Comparison of ENCODE assay signal across 8 mouse cellular contexts in genomic region chr9:37254531-37255110, GRCm38 (mm10). TPM values are rescaled to one million over a fixed set of nuclear protein-coding genes. Genes with fewer than 3 reads are reported as not detected.
A peak's percentile ranks its signal among the peaks of the same experiment; 100 is the strongest.
DNase-seq lines count a peak whose midpoint lies in the region; ATAC-seq and TF ChIP-seq lines count a peak whose summit lies in the region.

No protein-coding gene starts in this region.

- H3K4me3 ChIP-seq in kidney, postnatal 0 days (replicated peaks; ENCODE audit: low read depth, low read length), result peak overlapping the region; percentile 42
- H3K4me3 ChIP-seq in embryonic facial prominence, embryonic 12.5 days, result peak overlapping the region; percentile 44
- peak overlapping the region; percentile 60 for H3K4me3 ChIP-seq in limb, embryonic 10.5 days
- peak overlapping the region; percentile 42 for H3K4me3 ChIP-seq in neural tube, embryonic 13.5 days

- peaks cover 4% of the 10 kb centered on the region; the same call in 1 of the 2 replicates for H3K4me1 ChIP-seq in kidney, postnatal 0 days (replicated peaks; ENCODE audit: insufficient read depth, low read length)
- peaks cover 5% of the 10 kb centered on the region; the same call in 1 of the 2 replicates for H3K4me1 ChIP-seq in embryonic facial prominence, embryonic 12.5 days
- H3K4me1 ChIP-seq in limb, embryonic 10.5 days, result peaks cover 15% of the 10 kb centered on the region
- peaks cover 13% of the 10 kb centered on the region for H3K4me1 ChIP-seq in neural tube, embryonic 13.5 days (replicated peaks)

- TF ChIP-seq CTCF in kidney, postnatal 0 days (IDR thresholded peaks at IDR 0.05; ENCODE audit: low read depth), result no peak

- H3K9ac ChIP-seq in kidney, postnatal 0 days (ENCODE audit: low read depth, low read length), result peak overlapping the region; percentile 50; the same call in 1 of the 2 replicates
- H3K9ac ChIP-seq in embryonic facial prominence, embryonic 12.5 days, result peak overlapping the region; percentile 57; the same call in 1 of the 2 replicates
- H3K9ac ChIP-seq in neural tube, embryonic 13.5 days, result peak overlapping the region; percentile 70; the same call in 1 of the 2 replicates

- no peak for ATAC-seq in kidney, postnatal 0 days (replicated peaks; ENCODE audit: low FRiP score, low read depth)
- ATAC-seq in embryonic facial prominence, embryonic 12.5 days (ENCODE audit: insufficient number of reproducible peaks, insufficient read depth, low FRiP score, low TSS enrichment), result no peak
- no peak for ATAC-seq in neural tube, embryonic 13.5 days (ENCODE audit: low read depth)

- no peaks in the 10 kb centered on the region for H3K36me3 ChIP-seq in kidney, postnatal 0 days (ENCODE audit: insufficient read depth, low read length)
- no peaks in the 10 kb centered on the region for H3K36me3 ChIP-seq in embryonic facial prominence, embryonic 12.5 days
- H3K36me3 ChIP-seq in limb, embryonic 10.5 days, result no peaks in the 10 kb centered on the region
- H3K36me3 ChIP-seq in neural tube, embryonic 13.5 days, result no peaks in the 10 kb centered on the region

- H3K9me3 ChIP-seq in kidney, postnatal 0 days (replicated peaks; ENCODE audit: low read length), result no peaks in the 10 kb centered on the region
- H3K9me3 ChIP-seq in embryonic facial prominence, embryonic 12.5 days, result no peaks in the 10 kb centered on the region
- H3K9me3 ChIP-seq in limb, embryonic 10.5 days (replicated peaks), result no peaks in the 10 kb centered on the region
- H3K9me3 ChIP-seq in neural tube, embryonic 13.5 days, result no peaks in the 10 kb centered on the region

- 27% methylated on average over 6 of the region's 6 CpGs for WGBS in kidney, postnatal 0 days
- 21% methylated on average over 6 of the region's 6 CpGs for WGBS in embryonic facial prominence, embryonic 12.5 days
- WGBS in limb, embryonic 10.5 days, result 22% methylated on average over 6 of the region's 6 CpGs
- WGBS in neural tube, embryonic 13.5 days, result 27% methylated on average over 6 of the region's 6 CpGs

- DNase-seq in kidney, postnatal 0 days (ENCODE audit: low spot score), result no peak
- DNase-seq in kidney, postnatal 4 days, result no peak
- no peak for DNase-seq in limb, embryonic 10.5 days (ENCODE audit: low spot score)
- no peak for DNase-seq in gastrocnemius, postnatal 25 days
- DNase-seq in frontal cortex, adult 2 months (ENCODE audit: extremely low spot score in 1 of 2, low spot score in 1 of 2), result no peak
- no peak for DNase-seq in left cerebral cortex, adult 9 months (ENCODE audit: low spot score in 2 of 2)

- no peaks in the 10 kb centered on the region for H3K27me3 ChIP-seq in kidney, postnatal 0 days (ENCODE audit: insufficient read depth, low read length)
- H3K27me3 ChIP-seq in embryonic facial prominence, embryonic 12.5 days, result no peaks in the 10 kb centered on the region
- H3K27me3 ChIP-seq in limb, embryonic 10.5 days (ENCODE audit: low read depth, poor library complexity, severe bottlenecking), result peaks cover 21% of the 10 kb centered on the region; the same call in 1 of the 2 replicates
- peaks cover 17% of the 10 kb centered on the region for H3K27me3 ChIP-seq in neural tube, embryonic 13.5 days

- H3K27ac ChIP-seq in kidney, postnatal 0 days, result no peak overlapping the region
- H3K27ac ChIP-seq in embryonic facial prominence, embryonic 12.5 days, result no peak overlapping the region
- peak overlapping the region; percentile 74 for H3K27ac ChIP-seq in limb, embryonic 10.5 days
- H3K27ac ChIP-seq in neural tube, embryonic 13.5 days (replicated peaks), result no peak overlapping the region

- peak overlapping the region; percentile 83 for H3K4me2 ChIP-seq in kidney, postnatal 0 days (ENCODE audit: low read length)
- H3K4me2 ChIP-seq in embryonic facial prominence, embryonic 12.5 days (replicated peaks), result peak overlapping the region; percentile 95
- peak overlapping the region; percentile 83 for H3K4me2 ChIP-seq in neural tube, embryonic 13.5 days

RNA-seq across cellular contexts. Expression of gene Slc37a2, which starts 0.9 kb away (rescaled TPM):
- polyA plus RNA-seq in kidney, postnatal 0 days (2015; fragmentation: Nextera tagmentation; extraction: Ambion mirVana), result 1.3 and 1.5 TPM in 2 replicates
- polyA plus RNA-seq in embryonic facial prominence, embryonic 12.5 days (2016; fragmentation: Nextera tagmentation; extraction: Ambion mirVana), result 1.7 and 2.0 TPM in 2 replicates
- polyA plus RNA-seq in limb, embryonic 10.5 days (2016; fragmentation: Nextera tagmentation; extraction: Ambion mirVana), result 2.0 and 2.5 TPM in 2 replicates
- 1.0 and 1.9 TPM in 2 replicates for polyA plus RNA-seq in neural tube, embryonic 13.5 days (2015; fragmentation: Nextera tagmentation; extraction: Ambion mirVana)
- 1 to 10 TPM in 1 of 2 experiments, under 1 TPM in 1; 0.92 to 1.1 TPM for total RNA-seq in gastrocnemius, postnatal 25 days (2021)
- 2.7 and 3.1 TPM in 2 replicates for polyA plus RNA-seq in frontal cortex, adult 2 months (2012; rRNA removed)

RNA-seq across cellular contexts. Expression of gene Tmem218, which starts 46.6 kb away (rescaled TPM):
- polyA plus RNA-seq in kidney, postnatal 0 days (2015; fragmentation: Nextera tagmentation; extraction: Ambion mirVana), result 15.5 and 15.7 TPM in 2 replicates
- polyA plus RNA-seq in embryonic facial prominence, embryonic 12.5 days (2016; fragmentation: Nextera tagmentation; extraction: Ambion mirVana), result 15.4 and 17.6 TPM in 2 replicates
- 6.5 and 10.4 TPM in 2 replicates for polyA plus RNA-seq in limb, embryonic 10.5 days (2016; fragmentation: Nextera tagmentation; extraction: Ambion mirVana)
- polyA plus RNA-seq in neural tube, embryonic 13.5 days (2015; fragmentation: Nextera tagmentation; extraction: Ambion mirVana), result 12.2 and 12.5 TPM in 2 replicates
- 1 to 10 TPM; 2.3 to 3.1 TPM for total RNA-seq in gastrocnemius, postnatal 25 days (2021)
- polyA plus RNA-seq in frontal cortex, adult 2 months (2012; rRNA removed), result 9.0 TPM in 2 replicates
